8 mouse cellular contexts compared by ENCODE assay signal in the genomic region with DNA sequence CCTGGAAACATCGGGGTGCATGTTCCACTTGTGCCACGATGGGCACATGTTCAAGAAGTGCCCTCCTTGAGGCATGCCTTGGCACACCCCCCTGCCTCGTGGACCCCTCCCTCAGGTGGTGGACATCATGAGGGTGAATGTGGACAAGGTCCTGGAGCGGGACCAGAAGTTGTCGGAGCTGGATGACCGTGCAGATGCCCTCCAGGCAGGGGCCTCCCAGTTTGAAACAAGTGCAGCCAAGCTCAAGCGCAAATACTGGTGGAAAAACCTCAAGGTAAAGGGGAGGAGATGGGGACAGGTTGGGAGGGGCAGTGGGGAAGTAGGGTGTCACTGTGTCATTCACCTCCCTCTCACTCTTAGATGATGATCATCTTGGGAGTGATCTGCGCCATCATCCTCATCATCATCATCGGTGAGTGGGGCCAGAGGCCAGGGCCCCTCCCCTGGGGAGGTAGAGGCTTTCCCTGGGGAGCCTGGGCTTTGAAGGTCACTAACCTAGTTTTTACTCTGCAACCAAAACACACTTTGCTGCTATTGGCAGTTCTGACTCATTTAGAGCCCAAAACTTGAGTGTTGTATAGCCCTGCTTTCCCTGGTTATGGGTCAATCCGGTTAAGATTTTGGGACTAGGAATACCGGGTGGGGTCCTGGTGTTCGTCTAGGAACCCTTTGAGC. TPM values are rescaled to one million over a fixed set of nuclear protein-coding genes. Genes with fewer than 3 reads are reported as not detected.
DNase-seq lines count a peak whose midpoint lies in the region; ATAC-seq and TF ChIP-seq lines count a peak whose summit lies in the region.

No protein-coding gene starts in this region.

- peak; percentile 42 to 48 for DNase-seq in cerebellum, adult 18-20 months
- no peak for DNase-seq in thymus, adult 2 months
- DNase-seq in thymus, postnatal 0 days (ENCODE audit: low spot score): no peak
- peak; percentile 31 for DNase-seq in naive thymus-derived CD4-positive, alpha-beta T cell, adult 2 months (ENCODE audit: low read depth)
- DNase-seq in urinary bladder, postnatal 10 days (ENCODE audit: low spot score): no peak
- no peak for DNase-seq in right cerebral cortex, postnatal 14 days

- H3K4me2 ChIP-seq in intestine, embryonic 16.5 days (ENCODE audit: low read depth, low read length): peak overlapping the region; percentile 89

- peak overlapping the region; percentile 100 for H3K9ac ChIP-seq in intestine, embryonic 16.5 days (ENCODE audit: low read depth, low read length)

- H3K4me1 ChIP-seq in thymus, adult 2 months (replicated peaks; ENCODE audit: control insufficient read depth, insufficient read depth, low read length): peaks cover 16% of the 10 kb centered on the region
- peaks cover 41% of the 10 kb centered on the region for H3K4me1 ChIP-seq in intestine, embryonic 16.5 days (ENCODE audit: control insufficient read depth, insufficient read depth, low read length)

- H3K4me3 ChIP-seq in thymus, adult 2 months (ENCODE audit: control insufficient read depth, insufficient read depth, low read length): peak overlapping the region; percentile 95
- peak overlapping the region; percentile 97 for H3K4me3 ChIP-seq in intestine, embryonic 16.5 days (ENCODE audit: low read length)

- no peaks in the 10 kb centered on the region for H3K9me3 ChIP-seq in intestine, embryonic 16.5 days (ENCODE audit: control insufficient read depth, low read length)

- ATAC-seq in cerebellum, adult (ENCODE audit: insufficient number of reproducible peaks, low FRiP score, low TSS enrichment): no peak
- no peak for ATAC-seq in intestine, embryonic 16.5 days

- TF ChIP-seq CTCF in thymus, adult 2 months (IDR thresholded peaks at IDR 0.05; ENCODE audit: borderline replicate concordance, control insufficient read depth, extremely low read depth, insufficient read depth, low read length, poor library complexity): no peak

- 93% methylated on average over 12 of the region's 12 CpGs for WGBS in thymus, adult 2 months
- 77% methylated on average over 12 of the region's 12 CpGs for WGBS in intestine, embryonic 16.5 days

- no peak for TF ChIP-seq POLR2A in thymus, adult 2 months (IDR thresholded peaks at IDR 0.05; ENCODE audit: control insufficient read depth, extremely low read depth, insufficient read depth, low read length, poor library complexity)

- H3K27me3 ChIP-seq in thymus, adult 2 months (ENCODE audit: control insufficient read depth, insufficient read depth, low read length): no peaks in the 10 kb centered on the region
- H3K27me3 ChIP-seq in intestine, embryonic 16.5 days (replicated peaks; ENCODE audit: control insufficient read depth, insufficient read depth, low read length): no peaks in the 10 kb centered on the region

- H3K27ac ChIP-seq in thymus, adult 2 months (ENCODE audit: control insufficient read depth, insufficient read depth, low read length): no peak overlapping the region
- H3K27ac ChIP-seq in intestine, embryonic 16.5 days (ENCODE audit: low read length): no peak overlapping the region

- H3K36me3 ChIP-seq in thymus, adult 2 months (ENCODE audit: control insufficient read depth, insufficient read depth, low read length): peaks cover 5% of the 10 kb centered on the region
- H3K36me3 ChIP-seq in intestine, embryonic 16.5 days (ENCODE audit: control insufficient read depth, insufficient read depth, low read length): peaks cover 2% of the 10 kb centered on the region; the same call in 1 of the 2 replicates

RNA-seq across cellular contexts. Expression of gene Vamp2, which starts 1.5 kb away (rescaled TPM):
- polyA plus RNA-seq in thymus, adult 2 months (2012; rRNA removed): 159 and 175 TPM in 2 replicates
- polyA plus RNA-seq in thymus, postnatal 0 days (2015; fragmentation: Nextera tagmentation; extraction: Ambion mirVana): 35.9 and 38.5 TPM in 2 replicates
- 65.8 TPM in 2 replicates for polyA plus RNA-seq in intestine, embryonic 16.5 days (2015; fragmentation: Nextera tagmentation; extraction: Ambion mirVana)

RNA-seq across cellular contexts. Expression of gene Per1, which starts 5.3 kb away (rescaled TPM):
- polyA plus RNA-seq in thymus, adult 2 months (2012; rRNA removed): 28.0 and 29.6 TPM in 2 replicates
- polyA plus RNA-seq in thymus, postnatal 0 days (2015; fragmentation: Nextera tagmentation; extraction: Ambion mirVana): 3.5 and 4.7 TPM in 2 replicates
- polyA plus RNA-seq in intestine, embryonic 16.5 days (2015; fragmentation: Nextera tagmentation; extraction: Ambion mirVana): 13.6 and 13.7 TPM in 2 replicates

RNA-seq across cellular contexts. Expression of gene Tmem107, which starts 19.1 kb away (rescaled TPM):
- polyA plus RNA-seq in thymus, adult 2 months (2012; rRNA removed): 31.1 and 33.0 TPM in 2 replicates
- 29.8 and 33.2 TPM in 2 replicates for polyA plus RNA-seq in thymus, postnatal 0 days (2015; fragmentation: Nextera tagmentation; extraction: Ambion mirVana)
- 38.6 and 44.8 TPM in 2 replicates for polyA plus RNA-seq in intestine, embryonic 16.5 days (2015; fragmentation: Nextera tagmentation; extraction: Ambion mirVana)

RNA-seq across cellular contexts. Expression of gene Borcs6, which starts 30.2 kb away (rescaled TPM):
- 18.0 TPM in 2 replicates for polyA plus RNA-seq in thymus, adult 2 months (2012; rRNA removed)
- polyA plus RNA-seq in thymus, postnatal 0 days (2015; fragmentation: Nextera tagmentation; extraction: Ambion mirVana): 9.8 and 12.4 TPM in 2 replicates
- polyA plus RNA-seq in intestine, embryonic 16.5 days (2015; fragmentation: Nextera tagmentation; extraction: Ambion mirVana): 8.0 and 8.6 TPM in 2 replicates

RNA-seq across cellular contexts. Expression of gene Hes7, which starts 30.5 kb away (rescaled TPM):
- 0.69 and 1.1 TPM in 2 replicates for polyA plus RNA-seq in thymus, adult 2 months (2012; rRNA removed)
- 0.39 and 0.71 TPM in 2 replicates for polyA plus RNA-seq in thymus, postnatal 0 days (2015; fragmentation: Nextera tagmentation; extraction: Ambion mirVana)
- 0.29 and 0.33 TPM in 2 replicates for polyA plus RNA-seq in intestine, embryonic 16.5 days (2015; fragmentation: Nextera tagmentation; extraction: Ambion mirVana)

Comparison
In these comparisons a context has a peak if more than half of its experiments do, and no peak if none do; other contexts are left out.
1. DNase-seq: peak in cerebellum, adult 18-20 months (2 of 2) and naive thymus-derived CD4-positive, alpha-beta T cell, adult 2 months (single experiment); none in thymus, adult 2 months (single experiment), thymus, postnatal 0 days (single experiment), urinary bladder, postnatal 10 days (single experiment) and right cerebral cortex, postnatal 14 days (single experiment).